Mouse (Mus musculus) embryonic facial prominence, embryonic 14.5 days (tissue): ENCODE results near the gene Rab30. TPM values are rescaled to one million over a fixed set of nuclear protein-coding genes. Genes with fewer than 3 reads are reported as not detected.

Experiments
- polyA plus RNA-seq: library from polyadenylated mRNA; unstranded; fragments of >200 nt; fragmentation: Nextera tagmentation; extraction: Ambion mirVana; gene quantifications from 2 replicates; pipeline ENCODE4 v1.2.1, GENCODE M21; 2014

Rab30 gene
- polyA plus RNA-seq, 1 experiment from 2014 or later, result 21.3 TPM

Other genes with a start within 250 kb of the Rab30 start
- gene Ccdc90b, start 180.5 kb upstream of the Rab30 start, polyA plus RNA-seq, result 49.0 and 56.1 TPM in 2 replicates
- 5.8 and 7.2 TPM in 2 replicates for gene Ankrd42, start 104.5 kb upstream of the Rab30 start, polyA plus RNA-seq
- gene Pcf11, start 71.7 kb upstream of the Rab30 start, polyA plus RNA-seq, result 19.0 and 19.6 TPM in 2 replicates
- gene Ddias, start 132.6 kb downstream of the Rab30 start, polyA plus RNA-seq, result 10.5 and 10.9 TPM in 2 replicates
- gene Prcp, start 132.9 kb downstream of the Rab30 start, polyA plus RNA-seq, result 30.6 and 32.2 TPM in 2 replicates